Mouse (Mus musculus) ES-CJ7 (cell line): ENCODE data around the gene Stx16.
A peak's percentile ranks its signal among the peaks of the same experiment; 100 is the strongest.

ENCODE experiments used
- DNase-seq: peaks from one replicate; pipeline ENCODE4 v3.0.0; 2011; ENCODE audit warnings: low read depth, low spot score

Stx16 gene

GRCm38 (mm10) chr2:174075673-174076432 is at the start of gene Stx16:
Gene Stx16, plus strand, starts transcription at chr2:174076308.
- peak; percentile 94 for DNase-seq

DNA sequence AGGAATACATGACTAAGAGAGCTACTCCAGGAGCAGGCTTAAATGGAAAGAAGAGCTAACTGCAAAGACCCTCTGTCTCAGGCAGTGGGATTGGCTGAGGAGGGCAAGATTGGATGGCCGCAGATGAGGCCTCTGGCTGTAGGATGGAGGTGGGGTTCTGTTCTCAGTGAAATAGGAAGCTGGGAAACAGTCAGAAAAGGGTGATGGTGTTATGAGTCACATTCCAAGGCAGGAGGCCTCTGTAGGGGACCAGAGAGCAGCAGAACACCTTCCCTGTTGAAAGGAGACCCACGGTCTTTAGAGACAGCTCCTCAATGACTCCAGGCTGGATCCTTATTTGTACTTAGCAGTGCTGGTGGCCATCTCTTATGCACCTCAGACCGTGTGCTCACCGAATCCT is 49.7 kb upstream of the Stx16 start:
- no peak for DNase-seq

GRCm38 (mm10) chr2:174033257-174033800 is 42.8 kb upstream of the Stx16 start:
- DNase-seq, result no peak

DNA sequence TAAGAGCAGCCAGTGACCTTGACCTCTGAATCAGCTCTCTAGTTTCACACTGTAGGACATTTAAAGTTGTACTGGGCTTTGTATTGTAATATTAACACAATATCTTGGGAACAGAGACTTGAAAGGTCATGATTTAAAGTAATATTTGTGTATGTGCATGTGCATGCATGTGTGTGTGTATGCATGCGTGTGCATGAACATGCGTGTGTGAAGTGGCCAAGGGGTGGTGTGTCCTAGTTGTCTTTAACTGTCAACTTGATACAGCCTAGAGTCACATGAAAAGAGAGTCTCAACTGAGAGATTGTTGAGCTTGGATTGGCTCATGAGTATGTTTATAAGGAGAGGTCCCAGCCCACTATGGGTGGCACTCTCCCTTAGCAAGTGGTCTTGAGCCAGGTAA is 28.5 kb upstream of the Stx16 start:
- DNase-seq, result no peak

GRCm38 (mm10) chr2:174049481-174050338 is 26.4 kb upstream of the Stx16 start:
- DNase-seq, result peak; percentile 63

- no peak for DNase-seq
These were observed 25.8 kb upstream of the Stx16 start for GRCm38 (mm10) chr2:174050339-174050685.

DNA sequence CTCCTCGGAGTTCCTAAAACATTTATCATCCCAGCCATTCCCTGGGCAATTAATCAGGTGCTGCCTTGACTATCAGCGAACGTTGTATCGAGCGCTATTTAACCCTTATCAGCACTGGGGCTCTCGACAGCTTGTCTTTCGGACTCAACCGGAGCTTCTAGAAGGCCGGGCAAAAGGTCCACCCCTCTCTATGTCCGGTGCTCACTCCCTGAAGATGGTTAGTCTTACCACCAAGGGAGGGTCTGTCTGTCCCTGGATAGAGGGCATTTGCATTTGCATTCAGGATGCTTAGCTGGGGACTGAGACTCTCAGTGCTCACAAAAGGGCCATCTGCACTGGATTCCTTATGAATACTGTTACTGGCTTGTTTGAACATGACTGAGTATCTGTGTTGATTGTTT is 25.0 kb upstream of the Stx16 start:
- DNase-seq, result peak; percentile 59

GRCm38 (mm10) chr2:174054496-174054895 is 21.6 kb upstream of the Stx16 start:
- DNase-seq, result no peak

DNA sequence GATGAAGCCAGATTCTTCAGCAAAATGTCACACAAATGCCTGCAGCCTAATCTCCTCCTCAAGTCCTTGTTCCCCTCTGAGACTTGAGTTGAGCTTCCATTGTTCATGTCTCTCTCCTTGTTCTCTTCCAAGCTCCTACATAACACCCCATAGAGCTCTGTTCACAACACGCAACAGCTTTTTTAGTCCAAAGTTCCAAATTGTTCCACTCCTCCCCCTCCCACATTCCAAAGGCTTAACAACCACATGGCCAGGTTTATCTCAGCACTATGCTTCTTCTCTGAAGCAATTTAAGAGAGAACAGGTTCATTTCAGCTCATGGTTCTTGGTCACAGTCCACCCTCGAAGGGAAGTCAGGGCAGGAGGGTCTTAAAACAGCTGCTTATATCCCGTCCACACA is 18.4 kb upstream of the Stx16 start:
- DNase-seq, result no peak

- no peak for DNase-seq
These were observed 17.7 kb upstream of the Stx16 start for GRCm38 (mm10) chr2:174058316-174058939.

- no peak for DNase-seq
These were observed 16.3 kb upstream of the Stx16 start for GRCm38 (mm10) chr2:174059591-174060385.

- DNase-seq, result no peak
These were observed 14.9 kb upstream of the Stx16 start for GRCm38 (mm10) chr2:174061219-174061618.

DNA sequence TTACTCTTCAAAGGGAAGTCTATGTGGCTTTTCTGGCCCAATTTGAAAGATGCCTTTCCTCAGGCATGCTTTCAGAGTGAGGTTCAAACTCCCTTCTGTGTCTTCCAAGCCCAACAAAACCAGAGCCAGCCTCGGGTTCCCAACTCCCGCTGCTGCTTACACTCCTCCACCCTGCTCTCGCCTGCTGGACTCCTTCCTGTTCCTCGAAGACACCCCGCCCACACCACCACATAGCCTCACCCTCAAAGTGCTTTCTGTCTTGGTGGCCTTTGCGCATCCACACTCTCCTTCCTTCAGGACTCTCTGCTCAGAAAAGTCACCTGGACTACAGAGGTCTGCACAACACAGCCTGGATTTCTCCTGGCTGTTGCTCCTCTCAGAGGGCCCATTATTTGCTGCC is 13.0 kb upstream of the Stx16 start:
- DNase-seq, result no peak

DNA sequence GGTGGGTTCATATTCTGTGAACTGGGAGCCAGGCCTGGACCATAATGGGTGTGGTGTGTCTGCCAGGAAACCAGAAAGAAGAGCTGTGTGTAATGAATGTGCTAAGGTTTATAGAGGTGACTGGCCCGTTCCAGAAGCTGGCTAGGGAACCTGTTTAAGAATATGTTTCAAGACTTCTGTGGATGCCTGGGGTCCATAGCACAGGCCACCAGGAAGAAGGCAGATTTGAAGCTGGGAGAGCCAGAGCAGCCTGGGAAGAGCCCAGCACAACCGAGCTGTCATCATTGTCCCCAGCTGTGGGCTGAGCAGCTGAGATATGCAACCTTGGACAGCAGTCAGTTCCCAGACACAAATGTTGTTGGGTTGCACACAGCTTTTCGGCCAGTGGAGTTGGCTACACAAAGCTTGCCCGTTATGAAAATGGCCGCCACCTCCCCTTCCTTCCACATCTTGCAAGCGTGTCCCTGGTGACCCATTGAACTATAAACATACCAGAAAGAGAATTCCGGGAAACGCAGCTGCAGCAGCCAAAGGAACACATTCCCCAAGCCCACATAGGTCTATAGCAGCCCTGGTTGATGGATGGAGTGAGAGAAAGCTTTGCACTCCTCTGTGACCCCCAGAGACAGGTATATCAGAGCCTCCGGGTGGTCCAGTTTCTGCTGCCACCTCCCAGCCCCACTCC is 12.4 kb upstream of the Stx16 start:
- no peak for DNase-seq

GRCm38 (mm10) chr2:174067793-174068419 is 8.2 kb upstream of the Stx16 start:
- no peak for DNase-seq

DNA sequence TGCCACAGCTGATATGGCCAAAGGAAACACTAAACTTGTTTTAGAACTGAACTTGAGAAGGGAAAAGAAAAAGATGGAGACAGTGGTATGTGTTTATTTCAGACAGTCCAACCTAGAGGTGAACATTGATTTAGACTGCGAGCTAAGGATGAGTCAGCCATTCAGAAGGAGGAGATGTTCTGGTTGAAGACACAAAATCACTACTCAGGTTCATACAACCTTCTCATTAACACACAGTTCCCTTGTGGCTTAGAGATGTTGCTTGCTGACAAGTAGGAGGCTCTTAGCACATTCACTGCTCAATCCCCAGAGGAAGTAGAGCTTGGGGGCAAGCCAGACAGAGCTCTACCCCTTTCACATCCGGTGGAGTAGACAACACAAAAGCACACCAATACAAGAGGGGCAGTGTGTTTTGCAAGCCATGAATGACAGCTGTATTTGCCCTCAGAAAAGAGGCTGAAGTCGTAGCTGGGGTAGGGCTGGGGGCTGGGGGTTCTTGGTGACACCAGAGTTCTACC is 6.5 kb upstream of the Stx16 start:
- no peak for DNase-seq

GRCm38 (mm10) chr2:174071406-174071805 is 4.7 kb upstream of the Stx16 start:
- DNase-seq, result no peak

DNA sequence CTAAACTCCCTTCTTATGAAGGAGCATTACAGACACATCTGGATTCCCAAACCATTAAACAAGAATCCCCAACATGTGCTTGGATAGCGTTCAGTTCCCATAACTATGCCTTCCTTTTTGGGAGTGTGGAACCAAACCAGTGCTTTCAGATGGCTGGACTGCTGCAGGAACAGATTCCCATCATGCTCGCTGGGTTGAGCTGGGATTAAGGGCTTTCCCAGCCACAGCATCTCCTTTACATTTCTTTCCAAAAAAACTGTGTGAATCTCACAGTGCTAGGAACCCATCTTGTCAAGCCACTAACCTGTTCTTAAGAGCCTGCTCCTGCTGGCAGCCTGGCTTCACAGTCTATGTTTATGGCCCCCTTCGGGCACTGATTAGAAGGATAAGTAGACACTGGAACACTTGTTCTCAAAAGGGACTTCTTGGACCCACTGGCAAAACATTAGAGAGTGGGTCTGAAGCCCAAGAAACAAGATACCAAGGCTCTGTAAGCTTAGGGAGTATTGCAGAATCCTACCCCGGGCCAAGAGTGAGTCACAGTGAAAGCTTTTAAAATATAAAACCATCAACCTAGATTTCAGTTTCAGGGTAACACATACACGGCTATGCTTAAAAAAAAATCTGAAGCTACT is 2.8 kb upstream of the Stx16 start:
- no peak for DNase-seq

DNA sequence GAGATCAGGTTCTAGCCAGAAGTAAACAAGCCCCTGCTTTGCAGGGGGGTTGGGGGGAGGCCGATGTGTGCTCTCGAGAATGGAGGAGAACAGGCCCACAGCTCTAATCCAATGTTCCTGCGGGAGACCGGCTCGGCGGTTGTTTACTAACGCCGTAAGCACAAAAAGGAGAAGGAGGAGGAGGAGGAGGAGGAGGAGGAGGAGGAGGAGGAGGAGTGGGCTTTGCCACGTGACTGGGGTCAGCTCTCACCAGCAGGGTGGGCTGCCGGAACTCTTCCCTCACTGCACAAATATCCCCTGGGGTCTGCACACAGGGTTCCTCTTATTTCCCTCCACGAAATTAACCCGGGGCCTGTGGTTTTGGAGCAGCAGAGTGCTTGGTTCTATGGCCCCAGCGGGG is 1.5 kb upstream of the Stx16 start:
- DNase-seq, result no peak
